Mouse (Mus musculus): Measurements from ENCODE around the gene Hist4h4. TPM values are rescaled to one million over a fixed set of nuclear protein-coding genes. Genes with fewer than 3 reads are reported as not detected.
"Not testable (repeated sequence)": the region's sequence is repeated elsewhere in the genome, so short reads cannot be mapped to it uniquely, and the experiment has no call there.

Gene Hist4h4
- total RNA-seq, 2 experiments from 2014 or later, result 11.3 to 12.3 TPM

DNA sequence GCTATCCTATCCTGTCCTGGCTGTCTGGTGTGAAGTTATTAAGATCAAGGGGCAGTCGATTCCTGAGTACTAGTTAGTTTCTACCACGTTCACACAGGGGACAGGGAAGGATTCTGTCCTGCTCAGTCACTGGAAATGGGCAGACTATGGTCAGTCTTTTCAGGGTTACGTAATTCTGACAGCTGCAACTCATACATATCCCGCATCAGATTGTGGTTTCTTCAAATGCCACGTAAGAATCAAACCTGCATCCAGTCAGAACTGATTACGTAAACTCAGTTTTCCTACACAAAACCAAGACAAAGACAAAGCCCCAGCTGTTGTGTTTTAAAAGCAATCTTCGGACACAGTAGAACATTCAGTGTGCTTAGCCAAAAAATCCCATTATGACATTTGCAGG is 11.2 kb upstream of the Hist4h4 start:
- no peak for DNase-seq

- DNase-seq, result peak; percentile 45 to 55
These were observed 8.9 kb upstream of the Hist4h4 start for GRCm38 (mm10) chr6:136813117-136813516.

- no peak for DNase-seq
These were observed 7.0 kb upstream of the Hist4h4 start for GRCm38 (mm10) chr6:136811196-136811595.

GRCm38 (mm10) chr6:136809673-136810072 is 5.5 kb upstream of the Hist4h4 start:
- no peak for DNase-seq

DNA sequence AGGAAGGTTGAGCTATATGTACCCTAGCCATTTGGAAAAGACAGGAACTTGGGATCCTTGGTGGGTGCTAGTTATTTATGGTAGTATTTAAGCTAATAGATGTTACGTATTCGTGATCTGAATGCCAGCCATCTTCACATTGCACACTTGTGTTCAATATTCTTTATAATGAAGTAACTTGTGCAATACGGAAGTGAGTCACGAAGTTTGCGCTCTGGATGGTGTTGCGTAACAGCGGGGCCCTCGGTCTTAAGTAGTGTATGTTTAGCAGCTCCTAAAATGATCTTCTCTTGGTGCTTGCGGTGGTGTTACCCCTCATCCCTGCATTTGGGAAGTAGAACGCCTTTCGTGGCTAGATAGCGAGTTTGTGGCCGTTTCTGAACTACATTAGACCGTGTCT is 4.9 kb upstream of the Hist4h4 start:
- peak; percentile 72 to 77 for DNase-seq

DNA sequence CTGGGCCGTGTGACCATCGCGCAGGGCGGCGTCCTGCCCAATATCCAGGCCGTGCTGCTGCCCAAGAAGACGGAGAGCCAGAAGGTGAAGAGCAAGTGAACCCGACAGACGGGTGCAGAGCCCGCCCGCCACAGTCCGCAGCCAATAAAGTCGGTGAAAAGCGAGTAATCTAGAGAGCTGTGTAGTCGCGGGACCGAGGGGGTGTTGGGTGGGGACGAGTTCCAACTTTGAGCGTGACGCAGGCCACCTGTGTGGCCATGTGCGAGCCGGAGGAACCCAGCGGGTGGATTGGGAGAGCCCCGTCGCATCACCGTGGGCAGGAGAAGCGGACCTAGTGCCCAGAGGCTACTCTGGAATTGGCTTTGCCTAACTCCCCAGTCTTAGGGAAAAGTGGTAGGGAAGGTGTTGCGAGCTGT is 4.4 kb upstream of the Hist4h4 start:
- DNase-seq, result peak; percentile 55 to 56

- peak; percentile 98 to 99 for DNase-seq
These were observed 3.8 kb upstream of the Hist4h4 start, which contains the start of gene H2afj for GRCm38 (mm10) chr6:136808014-136808417. Gene H2afj, plus strand, starts transcription at chr6:136808244.

- DNase-seq, result no peak
These were observed 3.3 kb upstream of the Hist4h4 start for GRCm38 (mm10) chr6:136807395-136808013.

GRCm38 (mm10) chr6:136806819-136807218 is 2.6 kb upstream of the Hist4h4 start:
- DNase-seq, result no peak

- no peak for DNase-seq
These were observed 1.2 kb upstream of the Hist4h4 start for GRCm38 (mm10) chr6:136805409-136805775.

DNA sequence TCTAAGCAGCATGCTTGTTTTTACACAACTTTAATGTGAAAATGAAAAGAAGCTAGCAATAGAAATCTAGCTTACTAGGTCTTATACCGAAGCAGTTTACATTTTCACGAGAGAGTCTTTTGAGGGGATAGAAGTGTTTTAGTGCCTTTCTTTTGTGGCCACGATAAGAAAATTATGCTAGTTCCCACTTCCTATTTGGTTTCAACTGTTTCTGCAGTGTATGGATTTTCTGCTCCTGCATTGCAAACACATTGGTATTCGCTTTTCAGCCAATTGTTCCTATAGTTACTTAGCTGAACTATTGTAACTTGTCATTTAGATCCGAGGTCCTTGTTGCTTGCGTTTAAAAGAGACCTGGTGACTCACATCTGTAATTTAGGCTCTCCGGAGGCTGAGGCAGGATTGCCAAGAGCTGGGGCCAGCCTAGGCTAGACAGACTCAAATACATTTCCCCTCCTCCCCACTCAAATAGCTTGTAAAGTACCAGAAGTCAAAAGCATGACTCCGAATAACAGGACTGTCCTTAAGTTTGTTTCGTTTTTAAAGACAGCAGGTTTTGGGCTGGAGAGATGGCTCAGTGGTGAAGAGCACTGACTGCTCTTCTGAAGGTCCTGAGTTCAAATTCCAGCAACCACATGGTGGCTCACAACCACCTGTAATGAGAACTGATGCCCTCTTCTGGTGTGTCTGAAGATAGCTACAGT is 642 bp upstream of the Hist4h4 start:
- no peak for DNase-seq

- DNase-seq, result no peak
These were observed 999 bp downstream of the Hist4h4 start for GRCm38 (mm10) chr6:136803093-136803738.

- DNase-seq, result no peak
These were observed 2.9 kb downstream of the Hist4h4 start for GRCm38 (mm10) chr6:136801274-136801673.

- no peak for DNase-seq
These were observed 3.5 kb downstream of the Hist4h4 start for GRCm38 (mm10) chr6:136800710-136801109.

DNA sequence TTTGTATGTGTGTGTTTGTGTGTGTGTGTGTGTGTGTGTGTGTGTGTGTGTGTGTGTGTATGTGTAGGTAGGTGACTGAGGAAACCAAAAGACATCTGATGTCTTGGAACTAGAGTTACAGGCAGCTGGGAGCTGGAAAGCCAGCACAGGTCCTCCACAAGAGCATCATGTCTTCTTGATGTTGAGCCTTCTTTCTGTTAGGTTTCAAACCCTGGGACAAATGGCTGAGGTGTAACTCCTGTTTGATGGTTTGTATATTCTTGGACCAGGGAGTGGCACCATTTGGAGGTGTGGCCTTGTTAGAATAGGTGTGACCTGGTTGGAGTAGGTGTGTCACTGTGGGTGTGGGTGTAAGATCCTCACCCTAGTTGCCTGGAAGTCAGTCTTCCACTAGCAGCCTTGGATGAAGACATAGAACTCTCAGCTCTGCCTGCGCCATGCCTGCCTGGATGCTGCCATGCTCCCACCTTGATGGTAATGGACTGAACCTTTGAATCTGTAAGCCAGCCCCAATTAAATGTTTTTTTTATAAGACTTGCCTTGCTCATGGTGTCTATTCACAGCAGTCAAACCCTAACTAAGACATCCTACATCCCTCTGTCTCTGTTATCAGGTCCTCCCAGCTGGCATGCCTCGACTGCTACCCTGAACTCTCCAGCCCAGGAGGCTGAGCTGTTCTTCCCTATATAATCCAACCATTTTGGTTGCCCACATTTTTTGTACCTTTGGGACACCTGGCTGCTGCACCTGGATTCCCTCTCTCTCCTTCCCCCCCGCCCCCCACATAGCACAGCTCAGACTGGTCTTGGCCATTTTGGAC is 6.1 kb downstream of the Hist4h4 start:
- not testable (repeated sequence) for DNase-seq

- DNase-seq, result no peak
These were observed 8.4 kb downstream of the Hist4h4 start for GRCm38 (mm10) chr6:136795850-136796249.

DNA sequence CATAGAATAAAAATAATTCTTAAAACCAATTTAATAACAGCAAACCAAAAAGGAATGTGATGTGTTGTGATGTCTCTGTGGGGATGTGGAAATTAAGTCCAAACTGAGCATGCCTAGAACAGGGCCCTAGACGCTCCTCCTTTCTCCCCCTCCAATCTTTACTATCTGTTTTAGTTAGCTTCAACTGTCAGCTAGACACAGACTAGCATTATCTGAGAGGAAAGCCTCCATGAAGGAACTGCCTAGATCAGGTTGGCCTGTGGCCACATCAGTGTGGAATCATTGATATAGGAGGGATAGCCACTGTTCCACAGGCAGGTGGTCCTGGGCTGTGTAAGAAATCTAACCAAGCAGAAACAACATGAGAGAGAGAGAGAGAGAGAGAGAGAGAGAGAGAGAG is 9.1 kb downstream of the Hist4h4 start:
- no peak for DNase-seq

DNA sequence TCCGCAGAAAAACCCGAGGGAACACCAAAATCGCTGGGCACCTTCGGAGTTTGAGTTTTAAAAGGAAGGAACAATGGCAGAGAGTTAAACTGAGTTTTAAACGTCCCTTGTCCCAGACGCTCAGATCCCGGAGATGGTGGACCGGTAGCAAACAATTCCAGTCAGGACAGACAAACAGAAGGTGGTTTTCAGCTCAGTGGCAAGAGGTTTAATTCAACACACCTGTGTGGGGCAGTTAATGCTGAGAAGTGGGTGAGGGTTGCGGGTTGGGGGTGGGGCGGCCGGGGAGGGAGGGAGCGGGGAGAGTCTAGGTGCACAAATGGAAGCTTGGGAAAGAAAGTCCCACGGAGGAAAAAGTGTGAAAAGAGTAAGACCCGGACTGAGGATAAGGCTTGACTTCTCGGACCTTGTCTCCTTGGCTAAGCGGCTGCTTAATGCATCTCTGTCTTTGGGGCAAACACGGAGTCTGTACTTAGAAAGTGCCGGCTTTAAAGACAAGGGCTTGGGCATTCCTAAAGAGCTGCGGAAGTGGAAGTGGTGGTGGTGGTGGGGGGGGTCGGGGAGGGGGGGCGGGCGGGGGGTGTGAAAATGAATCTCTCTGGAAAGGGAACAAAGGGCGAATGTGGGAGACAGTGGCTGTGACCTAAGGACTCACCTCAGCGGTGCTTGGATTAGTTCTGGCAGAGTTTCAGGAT is 10.2 kb downstream of the Hist4h4 start:
- no peak for DNase-seq

DNA sequence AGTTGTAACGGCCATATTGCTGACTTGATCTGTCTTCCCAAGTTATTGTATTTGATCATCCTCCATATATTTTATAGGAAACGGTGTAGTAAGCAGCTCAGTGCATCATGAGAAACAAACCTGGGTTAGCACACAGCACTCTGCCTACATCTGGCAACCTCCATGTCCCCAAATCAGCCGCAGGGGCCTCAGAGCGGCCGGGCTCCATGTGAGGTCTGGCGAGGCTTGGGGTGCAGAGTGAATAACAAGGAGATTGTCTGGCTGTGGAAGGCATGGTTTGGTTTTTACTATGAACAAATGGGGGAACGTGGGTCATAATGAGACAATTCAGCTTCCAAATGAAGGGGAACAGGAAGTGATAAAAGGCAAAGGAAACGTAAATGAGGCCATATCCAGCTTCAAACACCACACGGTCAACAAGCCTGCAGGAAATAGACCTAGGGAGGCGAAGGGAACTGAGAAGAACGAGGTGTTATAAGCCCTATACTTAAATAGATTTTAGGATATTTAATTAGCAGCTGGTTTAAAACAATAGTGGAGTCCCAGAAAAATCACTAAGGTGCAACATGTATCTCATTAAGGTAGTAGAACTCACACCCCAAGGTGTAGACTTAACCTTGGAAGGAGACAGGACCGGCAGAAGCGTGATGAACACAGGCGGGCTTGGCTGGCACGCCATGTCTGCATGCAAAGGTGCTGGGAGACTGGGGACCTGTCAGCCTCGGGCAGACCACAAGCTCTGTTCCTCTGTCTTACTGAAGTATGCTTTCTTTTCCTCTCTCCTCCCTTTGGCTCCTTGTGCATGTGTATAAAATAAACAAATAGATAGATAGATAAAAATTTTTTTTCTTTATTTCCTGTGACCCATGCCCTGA is 11.1 kb downstream of the Hist4h4 start:
- DNase-seq, result no peak

DNA sequence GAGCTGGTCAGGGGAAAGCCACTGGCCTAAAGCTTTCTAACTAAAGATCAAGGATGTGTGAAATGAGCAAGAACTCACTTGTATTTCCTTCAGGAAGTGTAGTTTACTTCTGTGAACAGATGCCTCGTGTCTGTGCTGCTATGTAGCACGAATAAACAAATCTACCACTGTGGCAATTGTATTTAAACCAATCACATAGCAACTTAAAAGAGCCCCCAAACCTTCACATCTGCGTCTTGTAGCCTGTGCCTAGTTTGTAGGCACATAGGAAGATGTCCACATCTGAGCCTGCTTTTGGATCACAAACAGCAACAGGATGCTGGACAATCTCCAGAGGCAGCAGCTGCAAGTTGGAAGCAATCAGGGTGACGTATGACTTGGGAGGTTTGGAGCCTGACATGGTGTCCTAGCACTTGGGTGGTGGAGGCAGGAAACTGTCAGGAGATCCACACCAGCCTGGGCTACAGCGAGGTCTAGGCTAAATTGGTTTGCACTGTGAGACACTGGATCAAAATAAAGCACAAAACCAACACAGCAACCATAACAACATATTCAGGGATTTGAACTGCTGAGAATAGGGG is 14.7 kb downstream of the Hist4h4 start:
- DNase-seq, result peak in 1 of 2 experiments; percentile 20
